Mouse (Mus musculus): ENCODE data around the gene Map3k4.
"Not testable (repeated sequence)": the region's sequence is repeated elsewhere in the genome, so short reads cannot be mapped to it uniquely, and the experiment has no call there.

Map3k4 gene

GRCm38 (mm10) chr17:12307251-12308135 is 11.1 kb downstream of the Map3k4 start:
- DNase-seq (ENCODE audit: low read depth, low spot score): peak; percentile 18

GRCm38 (mm10) chr17:12304658-12305057 is 13.9 kb downstream of the Map3k4 start:
- DNase-seq (ENCODE audit: low read depth, low spot score): no peak

DNA sequence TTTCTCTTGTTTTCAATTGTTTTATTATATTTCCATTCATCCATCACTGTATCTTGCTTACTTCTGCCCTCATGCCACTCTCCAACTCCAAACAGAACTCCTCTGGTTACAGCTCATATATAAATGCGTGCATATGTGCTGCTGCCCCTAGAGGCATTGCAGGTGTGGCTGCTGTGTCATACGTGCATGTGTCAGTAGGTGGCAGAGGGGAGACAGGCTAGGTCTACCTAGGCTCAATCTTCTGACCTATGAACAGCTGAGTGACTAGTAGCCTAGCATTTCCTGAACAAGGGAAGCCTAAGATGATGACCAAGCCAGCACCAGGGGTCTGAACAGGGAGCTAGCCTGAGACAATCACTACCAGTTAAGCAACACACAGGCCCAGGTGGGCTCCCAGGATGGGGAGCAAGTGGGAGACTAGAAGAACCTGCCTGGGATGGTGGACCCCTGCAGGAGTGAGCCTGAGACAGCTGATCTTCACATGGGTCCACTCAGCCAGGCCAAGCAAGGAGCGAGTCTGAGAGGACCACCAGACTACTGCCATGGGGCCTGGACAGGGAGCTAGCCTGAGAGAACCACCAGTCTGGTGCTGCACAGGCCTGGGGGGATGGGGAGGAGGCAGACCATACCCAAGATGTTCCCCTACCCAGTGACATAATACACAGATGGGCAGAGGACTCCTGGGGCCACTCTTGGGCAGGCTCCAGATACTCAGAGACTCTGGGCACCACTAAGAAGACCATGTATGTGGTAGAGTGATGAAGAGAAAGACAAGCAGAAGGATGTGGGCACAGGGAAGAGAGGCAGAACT is 17.5 kb downstream of the Map3k4 start:
- DNase-seq (ENCODE audit: low read depth, low spot score): peak; percentile 64

DNA sequence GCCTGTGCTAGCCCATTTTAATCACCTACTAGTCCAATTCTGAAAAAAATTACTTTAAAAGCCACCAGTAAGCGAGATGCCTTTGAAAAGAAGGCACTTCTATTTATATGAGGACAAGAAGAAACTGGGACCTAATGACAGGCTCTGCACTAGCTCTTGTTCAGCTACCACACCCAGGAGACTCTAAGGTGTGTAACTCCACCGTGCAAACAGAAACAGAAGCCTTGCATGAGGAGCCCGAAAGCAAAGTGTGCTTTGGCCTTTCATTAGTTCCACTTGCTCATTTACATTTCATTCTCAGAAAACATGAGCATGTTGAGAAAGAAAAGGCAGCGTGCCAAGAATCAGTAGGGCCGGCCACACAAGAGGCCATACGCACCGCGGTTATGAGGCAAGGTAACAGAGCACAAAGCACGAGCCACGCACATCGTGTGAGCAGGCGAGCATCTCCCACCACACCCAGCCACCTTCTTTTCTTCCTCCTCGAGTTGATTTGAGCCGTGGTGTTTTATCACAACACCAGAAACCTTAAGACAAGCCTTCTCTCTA is 18.4 kb downstream of the Map3k4 start:
- no peak for DNase-seq (ENCODE audit: low read depth, low spot score)

GRCm38 (mm10) chr17:12299371-12299770 is 19.2 kb downstream of the Map3k4 start:
- no peak for DNase-seq (ENCODE audit: low read depth, low spot score)

GRCm38 (mm10) chr17:12297978-12298377 is 20.6 kb downstream of the Map3k4 start:
- no peak for DNase-seq (ENCODE audit: low read depth, low spot score)

GRCm38 (mm10) chr17:12297292-12297691 is 21.3 kb downstream of the Map3k4 start:
- no peak for DNase-seq (ENCODE audit: low read depth, low spot score)

DNA sequence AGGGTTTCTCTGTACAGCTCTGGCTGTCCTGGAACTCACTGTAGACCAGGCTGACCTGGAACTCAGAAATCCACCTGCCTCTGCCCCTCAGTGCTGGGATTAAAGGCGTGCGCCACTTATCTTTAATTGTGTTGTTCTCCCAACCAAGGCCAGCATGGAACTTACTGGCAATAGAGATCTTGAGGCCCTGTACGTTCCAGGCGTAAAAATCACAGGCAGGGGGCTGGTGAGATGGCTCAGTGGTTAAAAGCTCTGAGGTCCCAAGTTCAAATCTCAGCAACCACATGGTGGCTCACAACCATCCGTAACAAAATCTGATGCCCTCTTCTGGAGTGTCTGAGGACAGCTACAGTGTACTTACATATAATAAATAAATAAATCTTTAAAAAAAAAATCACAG is 22.7 kb downstream of the Map3k4 start:
- DNase-seq (ENCODE audit: low read depth, low spot score): not testable (repeated sequence)

DNA sequence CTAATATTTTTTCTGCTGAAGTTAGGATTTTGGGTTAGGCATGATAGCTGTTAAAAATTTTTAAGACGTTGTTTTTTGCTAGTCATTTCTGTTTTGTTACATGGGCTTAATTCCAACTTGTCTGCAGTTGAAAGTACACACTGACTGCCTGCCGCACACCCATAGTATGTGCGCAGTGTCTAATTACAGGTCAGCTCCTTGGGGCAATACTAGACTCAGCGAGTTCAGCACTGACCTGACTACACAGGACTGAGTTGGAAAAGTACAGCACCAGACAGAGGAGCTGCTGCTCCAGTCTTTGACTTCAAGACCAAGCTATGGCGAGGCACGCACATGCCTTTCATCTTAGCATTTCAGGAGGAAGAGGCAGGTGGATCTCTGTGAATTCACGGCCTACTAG is 24.2 kb downstream of the Map3k4 start:
- DNase-seq (ENCODE audit: low read depth, low spot score): no peak

GRCm38 (mm10) chr17:12293571-12293970 is 25.0 kb downstream of the Map3k4 start:
- DNase-seq (ENCODE audit: low read depth, low spot score): no peak

- DNase-seq (ENCODE audit: low read depth, low spot score): no peak
Measured at GRCm38 (mm10) chr17:12292877-12293276, 25.7 kb downstream of the Map3k4 start.

- DNase-seq (ENCODE audit: low read depth, low spot score): no peak
Measured at GRCm38 (mm10) chr17:12292356-12292755, 26.2 kb downstream of the Map3k4 start.

GRCm38 (mm10) chr17:12291151-12291550 is 27.4 kb downstream of the Map3k4 start:
- DNase-seq (ENCODE audit: low read depth, low spot score): no peak

DNA sequence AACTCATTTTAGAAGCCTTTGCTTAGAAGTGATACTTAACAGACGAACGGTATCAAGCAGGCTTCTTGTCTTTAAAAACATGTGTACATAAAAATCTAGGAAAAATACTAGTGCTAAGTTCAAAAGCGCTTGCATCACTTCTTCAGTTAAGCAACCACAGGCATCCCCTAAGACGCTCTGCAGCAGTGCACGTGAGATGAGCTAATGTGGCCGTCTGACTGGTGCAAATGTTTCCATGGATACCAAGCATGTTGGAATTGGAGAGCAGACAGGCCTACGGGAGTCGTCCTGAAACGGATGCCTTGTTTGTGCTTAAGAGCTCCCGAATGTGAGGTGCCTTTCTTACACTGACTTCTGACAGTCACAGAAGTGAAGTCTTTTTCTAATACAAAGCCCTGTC is 27.9 kb downstream of the Map3k4 start:
- DNase-seq (ENCODE audit: low read depth, low spot score): peak; percentile 9

DNA sequence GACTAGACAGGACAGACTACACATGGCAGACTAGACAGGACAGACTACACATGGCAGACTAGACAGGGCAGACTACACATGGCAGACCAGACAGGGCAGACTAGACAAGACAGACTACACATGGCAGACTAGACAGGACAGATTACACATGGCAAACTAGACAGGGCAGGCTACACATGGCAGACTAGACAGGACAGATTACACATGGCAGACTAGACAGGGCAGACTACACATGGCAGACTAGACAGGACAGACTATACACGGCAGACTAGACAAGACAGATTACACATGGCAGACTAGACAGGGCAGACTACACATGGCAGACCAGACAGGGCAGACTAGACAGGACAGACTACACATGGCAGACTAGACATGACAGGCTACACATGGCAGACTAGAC is 28.8 kb downstream of the Map3k4 start:
- DNase-seq (ENCODE audit: low read depth, low spot score): not testable (repeated sequence)

DNA sequence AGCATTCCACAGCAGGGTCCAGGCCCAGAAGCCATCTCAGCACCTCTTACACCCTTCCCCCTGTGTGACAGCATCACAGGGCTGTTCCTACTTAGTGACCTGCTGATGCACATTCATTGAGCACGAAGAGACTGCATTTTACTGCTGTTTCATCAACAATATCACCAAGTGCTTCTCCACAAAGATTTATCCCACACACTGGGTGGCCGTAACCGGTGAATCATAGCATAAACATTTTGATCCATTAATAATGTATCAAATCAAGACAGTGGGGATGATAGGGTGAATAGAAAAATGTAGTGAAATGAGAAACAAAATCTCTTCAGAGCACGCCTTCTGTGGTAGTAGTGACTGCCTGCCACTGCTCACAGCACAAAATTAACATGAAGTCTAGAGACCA is 29.7 kb downstream of the Map3k4 start:
- no peak for DNase-seq (ENCODE audit: low read depth, low spot score)

DNA sequence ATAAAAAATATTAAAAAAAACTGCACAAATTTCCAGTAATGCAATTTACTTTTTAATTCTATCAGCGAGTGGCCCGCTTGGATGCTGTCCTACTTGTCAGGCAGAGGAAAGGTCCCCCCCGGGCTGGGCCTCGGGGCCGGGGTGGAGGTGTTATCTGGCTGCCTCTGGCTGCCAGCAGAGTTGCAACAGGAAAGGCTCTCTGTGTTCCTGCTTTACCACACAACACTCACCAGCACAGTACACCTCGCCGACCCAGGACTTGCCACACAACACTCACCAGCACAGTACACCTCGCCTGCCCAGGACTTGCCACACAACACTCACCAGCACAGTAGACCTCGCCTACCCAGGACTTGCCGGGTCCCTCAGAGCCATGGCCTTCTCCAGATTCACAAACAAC is 38.8 kb downstream of the Map3k4 start:
- no peak for DNase-seq (ENCODE audit: low read depth, low spot score)

DNA sequence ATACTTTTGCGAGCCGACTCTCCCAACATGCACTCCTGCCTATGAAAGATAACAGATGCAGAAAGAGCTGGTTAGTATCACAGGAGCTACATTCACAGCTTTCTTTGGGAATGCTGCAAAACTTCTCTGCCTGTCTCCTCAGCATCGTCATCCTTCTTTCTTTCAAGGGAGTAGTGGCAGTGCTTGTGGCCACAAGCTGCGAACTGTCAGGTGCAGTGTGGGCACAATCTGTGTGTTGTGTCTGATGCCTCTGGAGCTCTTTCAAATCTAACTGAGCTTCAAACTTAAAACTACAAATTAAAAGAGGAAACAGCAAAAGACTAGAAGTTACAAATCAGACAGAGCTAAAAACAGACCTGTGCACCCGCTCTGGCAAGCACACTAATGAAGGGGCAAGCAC is 40.5 kb downstream of the Map3k4 start:
- DNase-seq (ENCODE audit: low read depth, low spot score): no peak

GRCm38 (mm10) chr17:12277297-12277696 is 41.3 kb downstream of the Map3k4 start:
- no peak for DNase-seq (ENCODE audit: low read depth, low spot score)

DNA sequence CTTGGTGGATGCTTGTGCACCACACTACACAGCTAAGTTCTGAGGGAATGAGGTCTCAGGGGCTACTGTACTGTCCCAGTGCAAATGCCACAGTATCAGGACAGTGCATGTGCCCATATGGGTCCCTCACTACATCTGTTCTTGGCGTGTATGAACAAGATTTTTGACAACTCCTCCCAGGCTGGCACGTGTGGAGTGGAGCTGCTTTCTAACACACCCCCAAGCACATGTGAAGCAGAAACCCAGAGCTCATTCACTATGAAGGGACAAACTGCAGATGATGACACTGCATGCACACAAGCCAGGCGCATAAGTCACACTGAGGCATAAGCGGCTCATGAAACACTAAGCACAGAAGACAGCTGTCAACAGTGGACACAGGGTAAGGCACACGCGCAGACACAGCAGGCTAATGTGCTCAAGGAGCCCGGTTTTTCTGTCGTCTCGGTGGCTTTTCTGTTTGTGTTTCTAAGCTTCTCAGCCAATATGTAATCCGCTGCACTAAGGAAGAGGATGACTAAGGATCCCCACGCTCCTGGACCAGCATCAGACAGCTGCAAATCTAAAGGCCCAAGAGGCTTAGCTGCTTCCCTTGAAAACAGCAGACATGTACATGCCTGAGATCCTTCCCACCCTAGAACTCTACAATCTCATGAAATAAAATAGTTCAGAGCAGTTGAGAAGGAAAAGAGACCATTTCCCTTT is 41.9 kb downstream of the Map3k4 start:
- no peak for DNase-seq (ENCODE audit: low read depth, low spot score)

DNA sequence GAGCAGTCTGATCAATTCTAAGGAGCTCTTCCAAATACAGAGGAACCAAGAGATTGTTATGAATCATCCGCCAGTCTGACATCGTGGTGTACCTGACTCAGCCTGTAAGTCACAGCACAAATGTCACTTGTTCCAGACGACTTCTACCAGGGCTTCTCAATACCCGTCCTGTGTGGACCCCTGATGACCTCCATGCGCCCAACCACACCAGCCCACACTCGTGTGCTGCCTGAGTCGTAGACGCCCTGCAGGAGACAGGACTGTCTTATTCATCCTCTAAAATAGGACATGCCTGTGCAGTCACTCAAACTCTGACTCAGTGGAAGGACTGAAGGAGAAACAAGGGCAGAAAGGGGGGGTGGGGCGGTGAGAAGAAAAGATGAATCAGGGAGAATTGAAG is 42.8 kb downstream of the Map3k4 start:
- no peak for DNase-seq (ENCODE audit: low read depth, low spot score)

- no peak for DNase-seq (ENCODE audit: low read depth, low spot score)
Measured at GRCm38 (mm10) chr17:12273032-12273431, 45.6 kb downstream of the Map3k4 start.
